Mouse (Mus musculus): ENCODE data around the gene Cacng3.
A peak's percentile ranks its signal among the peaks of the same experiment; 100 is the strongest.

Gene Cacng3

GRCm38 (mm10) chr7:122718540-122718939 is 48.2 kb downstream of the Cacng3 start:
- no peak for DNase-seq (ENCODE audit: low spot score in 2 of 2)

- DNase-seq (ENCODE audit: low spot score in 2 of 2): peak in 1 of 2 experiments; percentile 24
These were observed 53.1 kb downstream of the Cacng3 start for GRCm38 (mm10) chr7:122723358-122723876.

GRCm38 (mm10) chr7:122726376-122726775 is 56.1 kb downstream of the Cacng3 start:
- DNase-seq (ENCODE audit: low spot score in 2 of 2): no peak

- no peak for DNase-seq (ENCODE audit: low spot score in 2 of 2)
These were observed 57.9 kb downstream of the Cacng3 start for GRCm38 (mm10) chr7:122728186-122728585.

GRCm38 (mm10) chr7:122728846-122729245 is 58.6 kb downstream of the Cacng3 start:
- no peak for DNase-seq (ENCODE audit: low spot score in 2 of 2)

- no peak for DNase-seq (ENCODE audit: low spot score in 2 of 2)
These were observed 65.0 kb downstream of the Cacng3 start for GRCm38 (mm10) chr7:122735323-122735722.

- no peak for DNase-seq (ENCODE audit: low spot score in 2 of 2)
These were observed 68.2 kb downstream of the Cacng3 start for GRCm38 (mm10) chr7:122738541-122738940.

GRCm38 (mm10) chr7:122740663-122741062 is 70.4 kb downstream of the Cacng3 start:
- DNase-seq (ENCODE audit: low spot score in 2 of 2): no peak

GRCm38 (mm10) chr7:122755920-122756603 is 85.8 kb downstream of the Cacng3 start:
- DNase-seq (ENCODE audit: low spot score in 2 of 2): no peak

- DNase-seq (ENCODE audit: low spot score in 2 of 2): no peak
These were observed 88.4 kb downstream of the Cacng3 start for GRCm38 (mm10) chr7:122758645-122759044.

GRCm38 (mm10) chr7:122764506-122764905 is 94.2 kb downstream of the Cacng3 start:
- no peak for DNase-seq (ENCODE audit: low spot score in 2 of 2)

- DNase-seq (ENCODE audit: low spot score in 2 of 2): no peak
These were observed 98.2 kb downstream of the Cacng3 start for GRCm38 (mm10) chr7:122768292-122769020.

- no peak for DNase-seq (ENCODE audit: low spot score in 2 of 2)
These were observed 109.3 kb downstream of the Cacng3 start for GRCm38 (mm10) chr7:122779601-122780000.

GRCm38 (mm10) chr7:122789929-122790328 is 119.6 kb downstream of the Cacng3 start:
- no peak for DNase-seq (ENCODE audit: low spot score in 2 of 2)

GRCm38 (mm10) chr7:122793655-122794346 is 123.5 kb downstream of the Cacng3 start:
- DNase-seq (ENCODE audit: low spot score in 2 of 2): no peak

- DNase-seq (ENCODE audit: low spot score in 2 of 2): no peak
These were observed 124.8 kb downstream of the Cacng3 start for GRCm38 (mm10) chr7:122795140-122795539.

GRCm38 (mm10) chr7:122800821-122801220 is 130.5 kb downstream of the Cacng3 start:
- no peak for DNase-seq (ENCODE audit: low spot score in 2 of 2)

GRCm38 (mm10) chr7:122803839-122804496 is 133.7 kb downstream of the Cacng3 start:
- no peak for DNase-seq (ENCODE audit: low spot score in 2 of 2)

- no peak for DNase-seq (ENCODE audit: low spot score in 2 of 2)
These were observed 136.2 kb downstream of the Cacng3 start for GRCm38 (mm10) chr7:122806531-122806930.

GRCm38 (mm10) chr7:122813724-122814123 is 143.4 kb downstream of the Cacng3 start:
- DNase-seq (ENCODE audit: low spot score in 2 of 2): peak in 1 of 2 experiments; percentile 40

- no peak for DNase-seq (ENCODE audit: low spot score in 2 of 2)
These were observed 147.3 kb downstream of the Cacng3 start for GRCm38 (mm10) chr7:122817565-122817964.

All from spleen, postnatal 10 days (tissue).